Mouse (Mus musculus): Measurements from ENCODE around the gene Olfr904.

Gene Olfr904

DNA sequence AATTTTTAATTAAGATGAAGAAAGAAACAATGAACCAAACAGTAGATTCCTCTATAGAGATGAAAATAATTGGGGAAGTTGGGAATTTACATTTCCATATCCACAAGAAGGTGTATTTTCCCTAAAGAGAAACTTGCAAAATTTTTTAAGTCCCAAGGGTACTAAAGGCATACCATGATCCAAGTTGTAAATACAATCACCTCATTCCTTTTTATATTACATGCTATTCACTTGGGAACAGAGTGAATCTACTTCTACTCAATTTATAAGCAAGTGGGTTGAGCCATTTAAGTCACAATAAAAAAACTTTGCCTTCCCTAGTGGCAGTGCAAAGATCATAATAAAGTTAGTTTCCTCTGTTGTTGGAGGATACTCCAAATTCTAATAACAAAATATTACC is at the start of gene Olfr904:
Olfr904 (plus strand) TSS at position 301 of the 400 bp plus-strand sequence.
- DNase-seq (ENCODE audit: inconsistent ontology term): no peak

DNA sequence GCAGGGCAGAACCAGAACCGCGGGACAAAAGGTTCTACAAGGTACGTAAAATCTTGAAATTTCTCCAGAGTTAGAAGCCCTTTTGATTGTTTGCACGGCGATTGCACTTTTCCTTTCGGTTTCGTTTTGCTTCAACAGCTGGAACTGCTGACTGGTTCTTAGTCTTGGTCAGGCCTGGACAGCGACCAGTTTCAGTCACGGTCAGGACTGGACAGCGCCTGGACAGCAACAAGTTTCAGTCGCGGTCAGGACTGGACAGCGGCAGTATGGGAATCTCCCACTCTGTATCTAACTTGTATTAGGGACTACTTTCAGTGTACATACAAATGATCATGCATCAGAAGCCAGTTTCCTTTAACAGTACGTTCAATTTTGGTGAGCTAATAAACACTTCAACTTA is 49.4 kb upstream of the Olfr904 start:
- peak; percentile 16 for DNase-seq (ENCODE audit: inconsistent ontology term)

DNA sequence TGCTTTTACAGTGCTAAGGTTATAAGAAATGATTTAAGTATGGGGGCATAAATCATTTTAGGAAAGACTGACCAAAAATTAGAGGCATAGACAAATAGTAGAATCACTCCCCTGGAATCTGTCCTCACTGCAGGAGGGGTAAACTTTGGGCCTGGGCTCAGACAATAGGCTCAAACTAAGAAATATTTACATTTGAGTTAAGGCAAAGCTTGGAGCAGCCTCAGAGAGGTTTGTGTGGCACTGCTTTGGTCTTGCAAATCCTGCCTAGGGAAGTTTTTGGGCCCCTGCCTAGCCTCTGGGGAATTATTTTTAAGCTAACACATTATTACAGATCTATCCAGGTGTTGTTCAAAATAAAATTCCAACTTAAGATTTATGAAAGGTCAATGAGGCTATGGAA is 39.1 kb upstream of the Olfr904 start:
- no peak for DNase-seq (ENCODE audit: inconsistent ontology term)

DNA sequence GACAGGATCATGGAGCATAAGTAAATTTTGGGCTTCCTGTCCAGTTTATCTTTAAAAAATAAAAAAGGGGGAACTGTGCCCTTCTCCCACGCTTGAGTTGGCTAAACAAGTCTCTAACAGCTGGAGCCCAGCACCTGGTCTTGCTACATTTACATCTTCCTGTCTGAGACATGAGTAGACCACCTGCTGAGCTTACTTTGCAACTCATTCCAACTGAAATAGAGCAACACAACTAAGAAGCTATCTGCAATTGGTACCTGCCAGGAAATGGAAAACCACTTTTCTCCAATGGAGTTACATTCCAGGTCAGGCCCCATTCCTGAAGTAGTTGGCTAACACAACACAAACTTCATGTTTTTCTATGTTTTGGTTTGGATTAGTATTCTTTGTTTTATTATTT is 35.9 kb upstream of the Olfr904 start:
- no peak for DNase-seq (ENCODE audit: inconsistent ontology term)

DNA sequence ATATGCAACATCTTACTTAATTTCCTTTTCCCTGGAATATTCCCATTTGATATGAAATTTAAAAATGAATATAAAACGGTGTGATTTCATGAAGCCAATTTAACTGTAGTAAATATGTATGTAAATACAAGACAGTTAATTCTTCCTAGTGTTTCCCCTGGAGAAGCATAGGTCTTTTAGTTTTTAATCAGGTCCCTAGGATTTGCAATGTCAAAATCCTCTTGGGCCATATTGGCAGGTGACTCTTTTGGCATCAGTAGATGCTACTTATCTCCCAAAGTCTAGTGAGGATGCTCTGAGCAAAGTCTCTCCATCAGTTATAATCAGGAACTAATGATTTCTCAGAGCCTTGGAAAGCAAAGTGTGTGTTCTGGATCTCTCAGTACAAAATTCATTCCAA is 33.8 kb upstream of the Olfr904 start, which contains the start of gene Olfr901:
Olfr901 (plus strand) TSS at position 301 of the 400 bp plus-strand sequence.
- DNase-seq (ENCODE audit: inconsistent ontology term): no peak

DNA sequence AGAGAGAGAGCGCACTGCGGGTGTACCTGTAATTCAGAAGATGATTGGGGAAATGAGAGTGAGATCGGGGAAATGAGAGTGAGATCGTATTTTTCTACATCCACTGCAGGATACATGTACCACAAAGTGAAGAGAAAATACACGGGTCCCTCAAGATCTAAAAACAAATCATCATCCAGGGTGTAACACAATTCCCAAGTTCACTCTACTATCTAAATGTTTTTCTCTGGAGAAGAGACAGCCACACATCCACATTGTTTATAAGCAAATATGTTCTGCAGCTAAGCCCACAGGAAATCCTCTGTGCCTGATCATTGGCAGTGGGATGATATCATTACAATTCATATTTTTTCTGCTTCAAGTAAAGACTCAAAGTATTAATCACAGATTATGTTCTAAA is 15.6 kb upstream of the Olfr904 start, which contains the start of gene Olfr902:
Olfr902 (plus strand) TSS at position 301 of the 400 bp plus-strand sequence.
- DNase-seq (ENCODE audit: inconsistent ontology term): no peak

DNA sequence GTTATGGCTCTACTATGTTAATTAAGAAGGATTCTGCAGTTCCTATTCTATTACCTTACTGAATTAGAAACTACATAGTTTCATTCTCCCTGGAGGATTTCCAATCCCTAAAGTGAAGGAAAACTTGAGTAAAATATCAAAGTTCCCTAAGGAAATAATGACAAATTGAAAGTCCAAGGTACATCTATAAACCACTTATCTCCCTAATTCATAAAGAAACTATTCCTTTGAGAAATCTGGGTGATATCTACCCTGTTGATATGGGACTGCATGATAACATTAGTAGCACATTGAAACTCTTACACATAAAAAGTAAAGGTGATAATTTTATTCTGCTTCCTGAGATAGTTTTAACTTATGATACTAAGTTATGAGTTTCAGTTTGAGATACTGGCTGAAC is 7.9 kb downstream of the Olfr904 start, which contains the start of gene Olfr905:
Olfr905 (plus strand) TSS at position 301 of the 400 bp plus-strand sequence.
- no peak for DNase-seq (ENCODE audit: inconsistent ontology term)

DNA sequence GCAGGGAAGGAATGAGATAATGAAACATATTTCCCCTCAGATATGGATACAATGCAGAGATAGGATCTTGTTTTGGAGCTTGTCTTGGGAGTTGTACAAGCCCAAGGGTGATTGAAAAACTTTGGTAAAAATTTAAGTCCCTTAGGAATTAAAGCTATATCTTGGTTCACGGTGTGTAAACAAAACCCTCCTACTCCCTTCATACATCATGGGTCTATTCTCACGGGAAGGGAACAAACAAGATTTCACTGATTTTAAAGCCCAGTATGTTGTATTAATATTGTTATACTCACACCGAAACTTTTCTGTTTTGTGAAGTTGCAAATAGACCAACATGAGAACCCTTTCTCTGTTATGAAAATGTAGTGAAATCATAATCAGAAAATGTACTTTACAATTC is 23.8 kb downstream of the Olfr904 start, which contains the start of gene Olfr906:
Olfr906 (plus strand) TSS at position 301 of the 400 bp plus-strand sequence.
- DNase-seq (ENCODE audit: inconsistent ontology term): no peak

DNA sequence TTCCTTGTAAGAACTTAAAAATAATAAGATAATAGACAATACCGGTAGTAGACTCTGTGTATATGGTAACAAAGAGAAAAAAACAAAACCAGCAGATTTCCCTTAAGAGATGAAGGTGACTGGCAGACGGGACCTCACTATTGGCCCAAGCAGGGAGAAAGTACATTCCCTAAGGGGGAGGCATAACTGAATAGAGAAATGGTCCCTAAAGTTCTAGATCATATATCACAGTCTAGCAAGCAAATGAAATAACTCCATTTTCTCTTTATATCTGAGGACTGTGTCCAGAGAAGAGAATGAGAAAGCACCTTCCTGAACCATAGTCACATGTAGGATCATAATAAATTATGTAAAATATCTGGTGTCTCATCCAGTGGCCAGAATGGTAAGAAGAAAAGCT is 32.6 kb downstream of the Olfr904 start, which contains the start of gene Olfr907:
Olfr907 (plus strand) TSS at position 301 of the 400 bp plus-strand sequence.
- no peak for DNase-seq (ENCODE audit: inconsistent ontology term)

DNA sequence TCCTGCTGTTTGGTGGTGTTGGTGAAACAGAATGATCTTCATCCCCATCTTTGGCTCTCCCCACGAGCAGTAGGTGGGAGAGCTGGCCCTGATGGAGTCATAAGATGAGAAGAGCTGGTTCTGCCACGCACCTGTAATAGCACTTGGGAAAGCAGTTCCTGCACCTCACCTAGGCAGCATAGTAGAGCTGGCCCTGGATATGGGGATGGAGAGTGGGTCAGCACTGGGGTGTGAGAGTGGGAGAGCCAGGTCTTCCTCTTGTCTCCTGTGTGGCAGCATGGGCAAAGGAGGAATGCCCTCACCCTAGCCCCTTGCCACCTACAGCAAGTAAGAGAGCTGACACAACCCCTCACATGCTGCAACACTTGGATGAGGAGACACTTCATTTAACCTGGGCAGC is 49.4 kb downstream of the Olfr904 start:
- no peak for DNase-seq (ENCODE audit: inconsistent ontology term)

All from Muller cell, postnatal 12 days (primary cell).